Mouse (Mus musculus): ENCODE measurements around the gene Cadm1. TPM values are rescaled to one million over a fixed set of nuclear protein-coding genes. Genes with fewer than 3 reads are reported as not detected.

Cadm1 gene
- polyA plus RNA-seq, 1 experiment from 2014 or later, result 105 TPM

DNA sequence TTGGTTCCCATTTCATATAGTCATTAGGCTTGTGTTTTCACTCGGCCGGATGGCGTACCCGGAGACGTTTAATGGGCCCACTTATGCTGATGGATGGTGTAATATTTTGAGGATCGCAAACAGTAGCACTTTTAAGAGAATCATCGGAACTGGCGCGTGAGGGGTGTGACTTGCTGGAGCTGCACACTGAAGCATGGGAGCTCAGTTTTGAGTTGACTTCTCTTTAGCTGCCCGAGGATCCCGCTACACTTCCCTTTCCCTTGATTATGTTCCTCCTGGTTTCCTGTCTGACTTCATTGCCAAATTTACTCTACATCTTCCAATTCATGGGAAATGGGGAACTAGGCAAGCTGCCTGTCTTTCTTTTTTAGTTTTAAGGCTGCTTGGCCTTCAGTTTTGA lies 121.5 kb downstream of the Cadm1 start:
- ATAC-seq (replicated peaks; ENCODE audit: low FRiP score) (no peak), DNase-seq (ENCODE audit: low spot score) (no peak)
- WGBS, result 96% methylated on average over 11 of the region's 11 CpGs
- Histone ChIP-seq H3K4me3 (ENCODE audit: low read depth, low read length) (no peak overlapping the region), H3K27ac (ENCODE audit: low read depth, low read length) (no peak overlapping the region), H3K27me3 (ENCODE audit: control insufficient read depth, insufficient read depth, low read length) (no peaks in the 10 kb centered on the region), H3K36me3 (ENCODE audit: control insufficient read depth, insufficient read depth, low read length) (no peaks in the 10 kb centered on the region), H3K9ac (ENCODE audit: low read length) (no peak overlapping the region), H3K9me3 (ENCODE audit: control insufficient read depth, low read length) (no peaks in the 10 kb centered on the region), H3K4me1 (replicated peaks; ENCODE audit: control insufficient read depth, insufficient read depth, low read length) (no peaks in the 10 kb centered on the region), H3K4me2 (ENCODE audit: low read depth, low read length, severe bottlenecking) (no peak overlapping the region)

DNA sequence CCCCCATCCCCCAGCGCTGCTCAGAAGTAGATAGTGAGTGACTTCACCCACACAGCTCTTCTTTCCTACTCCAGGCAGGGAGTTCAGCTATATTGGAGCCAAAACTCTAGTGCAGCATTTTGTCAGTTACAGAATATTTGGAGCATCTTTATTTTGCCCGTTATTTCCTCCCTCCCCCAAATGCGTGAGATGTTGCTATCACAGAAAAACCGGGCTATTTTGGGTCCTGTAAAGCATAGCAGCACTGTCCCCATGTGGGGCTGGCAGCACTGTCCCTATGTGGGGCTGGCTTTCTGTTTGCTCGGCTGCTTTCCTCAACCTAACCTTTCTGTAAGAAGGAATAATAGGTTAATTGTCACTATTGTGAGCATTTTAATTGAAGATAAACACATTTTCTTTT lies 122.2 kb downstream of the Cadm1 start:
- Histone ChIP-seq H3K27ac (ENCODE audit: low read depth, low read length) (no peak overlapping the region), H3K4me1 (replicated peaks; ENCODE audit: control insufficient read depth, insufficient read depth, low read length) (no peaks in the 10 kb centered on the region), H3K9me3 (ENCODE audit: control insufficient read depth, low read length) (no peaks in the 10 kb centered on the region), H3K4me3 (ENCODE audit: low read depth, low read length) (no peak overlapping the region), H3K27me3 (ENCODE audit: control insufficient read depth, insufficient read depth, low read length) (no peaks in the 10 kb centered on the region), H3K4me2 (ENCODE audit: low read depth, low read length, severe bottlenecking) (no peak overlapping the region), H3K36me3 (ENCODE audit: control insufficient read depth, insufficient read depth, low read length) (no peaks in the 10 kb centered on the region), H3K9ac (ENCODE audit: low read length) (no peak overlapping the region)
- DNase-seq (ENCODE audit: low spot score) (no peak), ATAC-seq (replicated peaks; ENCODE audit: low FRiP score) (no peak)
- 89% methylated on average over 5 of the region's 5 CpGs for WGBS

DNA sequence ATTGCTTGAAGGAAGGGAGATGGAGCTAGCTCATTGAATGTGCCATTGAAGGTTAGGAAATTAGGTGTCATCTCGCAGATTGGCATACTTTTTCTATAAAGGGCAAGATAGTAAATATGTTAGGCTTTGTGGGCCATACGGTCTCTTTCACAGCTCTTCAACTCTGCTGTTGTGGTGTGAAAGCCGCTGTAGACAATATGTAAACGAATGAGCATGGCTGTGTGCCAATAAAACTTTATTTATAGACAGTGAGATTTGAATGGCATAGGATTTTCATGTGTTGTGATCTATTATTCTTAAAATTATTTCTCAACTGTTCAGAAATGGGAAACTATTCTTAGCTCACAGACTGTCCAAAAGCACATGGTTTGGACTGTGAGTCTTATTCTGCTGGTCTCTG lies 123.0 kb downstream of the Cadm1 start:
- H3K36me3 ChIP-seq (ENCODE audit: control insufficient read depth, insufficient read depth, low read length), result no peaks in the 10 kb centered on the region
- H3K4me1 ChIP-seq (replicated peaks; ENCODE audit: control insufficient read depth, insufficient read depth, low read length), result no peaks in the 10 kb centered on the region
- no peak overlapping the region for H3K4me3 ChIP-seq (ENCODE audit: low read depth, low read length)
- H3K9me3 ChIP-seq (ENCODE audit: control insufficient read depth, low read length), result no peaks in the 10 kb centered on the region
- whole genome bisulfite sequencing, result 85% methylated on average over 4 of the region's 4 CpGs
- H3K27me3 ChIP-seq (ENCODE audit: control insufficient read depth, insufficient read depth, low read length), result no peaks in the 10 kb centered on the region
- ATAC-seq (replicated peaks; ENCODE audit: low FRiP score) (no peak), DNase-seq (ENCODE audit: low spot score) (no peak)
- H3K27ac ChIP-seq (ENCODE audit: low read depth, low read length), result no peak overlapping the region
- no peak overlapping the region for H3K4me2 ChIP-seq (ENCODE audit: low read depth, low read length, severe bottlenecking)
- H3K9ac ChIP-seq (ENCODE audit: low read length), result no peak overlapping the region

DNA sequence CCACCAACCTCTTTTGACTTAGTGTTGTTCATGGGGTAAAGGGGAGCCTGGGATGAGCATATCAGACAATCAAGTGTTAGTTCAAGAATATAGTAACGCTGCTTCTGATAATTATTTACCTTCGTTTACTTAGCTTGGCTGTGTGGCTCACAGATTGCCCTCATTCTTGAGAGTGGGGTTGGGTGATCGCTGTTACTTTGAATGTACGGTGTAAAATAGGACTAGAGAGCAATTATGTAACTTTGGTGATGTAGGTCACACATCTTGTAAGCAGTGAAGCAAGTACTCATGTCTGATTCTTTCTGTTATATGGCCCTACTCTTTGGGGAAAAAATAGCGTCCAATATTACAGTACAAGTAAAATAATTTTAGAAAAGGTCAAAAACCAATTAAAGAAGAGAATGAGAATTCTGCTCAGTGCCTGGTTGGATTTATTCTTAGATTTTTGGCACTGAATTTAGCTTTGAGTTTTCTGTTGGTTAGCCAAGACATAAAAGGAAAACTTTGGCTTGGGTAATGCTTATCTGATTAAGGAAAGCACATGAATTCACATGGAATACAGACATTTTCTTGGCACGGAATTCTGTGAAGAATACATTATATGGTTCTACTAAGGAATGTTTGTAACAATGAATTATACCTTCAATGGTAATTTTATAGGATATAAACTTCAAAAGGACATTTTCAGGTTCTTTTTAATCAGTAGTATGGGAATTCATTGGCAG lies 129.6 kb downstream of the Cadm1 start:
- no peak overlapping the region for H3K27ac ChIP-seq (ENCODE audit: low read depth, low read length)
- DNase-seq (ENCODE audit: low spot score), result no peak

DNA sequence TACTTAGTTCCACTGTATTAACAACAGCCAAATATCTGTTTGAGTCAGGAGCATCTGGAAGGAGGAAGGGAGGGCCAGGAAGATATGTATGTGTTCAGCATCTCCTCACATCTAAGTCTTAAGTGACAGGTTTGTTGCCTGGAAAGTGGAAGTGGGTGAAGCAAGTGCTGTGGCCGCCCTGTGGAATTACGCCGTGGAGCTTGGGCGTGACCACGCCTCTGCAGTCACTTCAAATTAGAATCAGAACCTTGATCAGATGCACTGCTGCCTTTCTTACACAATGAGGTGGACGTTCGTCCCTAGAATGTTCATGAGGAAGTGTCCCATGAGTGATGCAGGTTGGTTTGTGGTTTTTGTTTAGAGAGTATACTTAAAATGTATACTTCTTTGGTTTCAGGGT lies 131.6 kb downstream of the Cadm1 start:
- Histone ChIP-seq H3K27ac (ENCODE audit: low read depth, low read length) (no peak overlapping the region), H3K9ac (ENCODE audit: low read length) (no peak overlapping the region), H3K4me2 (ENCODE audit: low read depth, low read length, severe bottlenecking) (no peak overlapping the region), H3K27me3 (ENCODE audit: control insufficient read depth, insufficient read depth, low read length) (no peaks in the 10 kb centered on the region), H3K4me1 (replicated peaks; ENCODE audit: control insufficient read depth, insufficient read depth, low read length) (no peaks in the 10 kb centered on the region), H3K4me3 (ENCODE audit: low read depth, low read length) (no peak overlapping the region), H3K9me3 (ENCODE audit: control insufficient read depth, low read length) (no peaks in the 10 kb centered on the region), H3K36me3 (ENCODE audit: control insufficient read depth, insufficient read depth, low read length) (no peaks in the 10 kb centered on the region)
- DNase-seq (ENCODE audit: low spot score) (no peak), ATAC-seq (replicated peaks; ENCODE audit: low FRiP score) (no peak)
- WGBS, result 90% methylated on average over 7 of the region's 7 CpGs

More for the DNA sequence above, 129.6 kb downstream of the Cadm1 start:
- no peaks in the 10 kb centered on the region for H3K36me3 ChIP-seq (ENCODE audit: control insufficient read depth, insufficient read depth, low read length)
- no peaks in the 10 kb centered on the region for H3K27me3 ChIP-seq (ENCODE audit: control insufficient read depth, insufficient read depth, low read length)
- H3K4me2 ChIP-seq (ENCODE audit: low read depth, low read length, severe bottlenecking), result no peak overlapping the region
- no peaks in the 10 kb centered on the region for H3K4me1 ChIP-seq (replicated peaks; ENCODE audit: control insufficient read depth, insufficient read depth, low read length)
- 93% methylated on average over 6 of the region's 6 CpGs for WGBS
- H3K9ac ChIP-seq (ENCODE audit: low read length), result no peak overlapping the region
- no peak overlapping the region for H3K4me3 ChIP-seq (ENCODE audit: low read depth, low read length)
- ATAC-seq (replicated peaks; ENCODE audit: low FRiP score), result no peak
- H3K9me3 ChIP-seq (ENCODE audit: control insufficient read depth, low read length), result no peaks in the 10 kb centered on the region

DNA sequence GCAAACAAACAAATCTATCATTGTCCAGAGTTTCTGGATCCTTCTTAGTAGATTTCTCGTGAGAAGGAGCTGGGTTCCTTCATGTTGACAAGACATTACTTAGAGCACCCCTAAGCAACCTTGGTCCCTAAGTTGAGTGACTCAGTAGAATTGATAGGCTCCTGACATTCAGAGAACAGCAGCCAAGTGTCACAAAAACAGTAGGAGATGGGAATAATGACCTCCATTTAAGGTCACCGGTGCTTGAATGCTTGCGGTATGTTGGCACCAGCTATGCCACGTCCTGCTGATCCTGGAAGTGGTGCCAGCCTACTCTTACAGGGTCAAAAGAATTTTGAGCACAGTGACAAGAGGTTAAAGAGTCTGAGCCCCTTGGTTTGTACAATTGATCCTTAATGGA lies 139.2 kb downstream of the Cadm1 start:
- ATAC-seq (replicated peaks; ENCODE audit: low FRiP score), result no peak
- Histone ChIP-seq H3K4me3 (ENCODE audit: low read depth, low read length) (no peak overlapping the region), H3K27ac (ENCODE audit: low read depth, low read length) (no peak overlapping the region), H3K9ac (ENCODE audit: low read length) (no peak overlapping the region), H3K9me3 (ENCODE audit: control insufficient read depth, low read length) (no peaks in the 10 kb centered on the region), H3K27me3 (ENCODE audit: control insufficient read depth, insufficient read depth, low read length) (no peaks in the 10 kb centered on the region), H3K36me3 (ENCODE audit: control insufficient read depth, insufficient read depth, low read length) (no peaks in the 10 kb centered on the region), H3K4me1 (replicated peaks; ENCODE audit: control insufficient read depth, insufficient read depth, low read length) (0 out of 2 replicates have a peak, but pooled peaks cover 2% of the 10 kb centered on the region), H3K4me2 (ENCODE audit: low read depth, low read length, severe bottlenecking) (no peak overlapping the region)
- no peak for DNase-seq (ENCODE audit: low spot score)
- 75% methylated on average over 4 of the region's 4 CpGs for WGBS

DNA sequence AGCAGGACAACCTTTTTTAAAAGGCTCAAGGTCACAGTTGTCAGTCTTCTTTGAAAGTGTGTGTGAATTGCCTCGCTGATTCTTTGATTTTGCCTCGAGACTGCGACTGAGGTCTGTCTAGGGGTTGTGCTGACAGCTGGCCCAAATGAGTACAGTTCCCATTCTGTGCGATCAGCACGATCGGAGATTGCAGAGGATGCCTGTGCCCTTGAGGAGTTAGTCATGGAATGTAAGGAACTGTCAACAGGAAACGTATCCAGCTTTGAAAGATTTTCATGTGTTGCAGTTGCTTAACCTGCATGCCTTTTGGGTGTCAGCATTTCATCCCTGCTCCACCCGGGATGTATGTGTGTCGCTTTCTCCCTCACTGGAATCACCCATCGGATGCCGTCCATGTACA lies 141.6 kb downstream of the Cadm1 start:
- no peak overlapping the region for H3K4me2 ChIP-seq (ENCODE audit: low read depth, low read length, severe bottlenecking)

DNA sequence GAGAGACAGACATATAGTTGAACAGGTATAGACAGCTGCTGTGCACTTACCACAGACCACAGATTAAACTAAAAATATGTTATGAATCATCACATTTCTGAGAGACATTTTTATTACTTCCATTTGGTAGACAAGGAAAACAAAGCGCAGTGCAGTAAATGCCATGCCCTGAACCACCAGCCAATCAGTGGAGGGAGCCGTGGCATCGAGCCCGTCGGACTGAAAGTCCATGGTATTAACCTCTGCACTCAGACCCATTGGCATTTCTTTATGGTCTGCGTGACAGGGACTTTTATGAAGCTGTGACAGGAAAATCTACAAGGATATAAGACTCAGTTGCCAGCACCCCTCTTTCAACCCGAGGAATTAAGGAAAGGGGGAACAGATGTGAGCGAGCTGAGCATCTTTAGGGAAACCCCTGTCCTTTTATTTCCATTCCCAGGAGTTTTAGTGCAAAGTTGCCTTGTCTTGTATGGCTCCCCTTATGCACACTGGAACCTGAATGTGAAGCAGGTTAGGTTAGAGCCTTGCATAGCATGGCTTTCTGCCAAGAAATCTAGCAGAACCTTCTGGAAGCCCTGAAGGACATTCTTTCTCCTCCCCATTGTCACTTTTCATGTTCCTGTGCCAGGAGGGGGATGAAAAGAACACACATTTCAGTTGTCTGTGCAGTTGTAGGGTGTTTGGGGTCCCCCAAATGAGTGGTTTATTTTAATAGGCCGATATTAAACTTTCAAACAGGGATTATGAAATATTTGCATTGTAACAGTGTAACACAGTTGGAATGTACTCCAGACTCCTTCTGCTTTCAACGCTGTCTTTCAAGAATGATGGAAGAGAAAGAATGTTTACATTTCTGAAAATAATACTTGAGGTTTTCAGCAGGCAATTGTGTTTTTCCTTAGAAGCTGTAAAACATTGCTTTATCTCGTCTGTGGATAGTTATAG lies 145.1 kb downstream of the Cadm1 start:
- H3K4me2 ChIP-seq (ENCODE audit: low read depth, low read length, severe bottlenecking), result no peak overlapping the region
- H3K4me1 ChIP-seq (replicated peaks; ENCODE audit: control insufficient read depth, insufficient read depth, low read length), result 0 out of 2 replicates have a peak, but pooled peaks cover 2% of the 10 kb centered on the region
- ATAC-seq (replicated peaks; ENCODE audit: low FRiP score) (no peak), DNase-seq (ENCODE audit: low spot score) (no peak)
- H3K4me3 ChIP-seq (ENCODE audit: low read depth, low read length), result no peak overlapping the region
- no peak overlapping the region for H3K27ac ChIP-seq (ENCODE audit: low read depth, low read length)
- H3K9me3 ChIP-seq (ENCODE audit: control insufficient read depth, low read length), result no peaks in the 10 kb centered on the region
- H3K9ac ChIP-seq (ENCODE audit: low read length), result no peak overlapping the region
- no peaks in the 10 kb centered on the region for H3K27me3 ChIP-seq (ENCODE audit: control insufficient read depth, insufficient read depth, low read length)
- 92% methylated on average over 11 of the region's 11 CpGs for WGBS
- no peaks in the 10 kb centered on the region for H3K36me3 ChIP-seq (ENCODE audit: control insufficient read depth, insufficient read depth, low read length)

More for the DNA sequence above, 141.6 kb downstream of the Cadm1 start:
- no peak for DNase-seq (ENCODE audit: low spot score)
- no peaks in the 10 kb centered on the region for H3K36me3 ChIP-seq (ENCODE audit: control insufficient read depth, insufficient read depth, low read length)
- no peak for ATAC-seq (replicated peaks; ENCODE audit: low FRiP score)
- H3K9me3 ChIP-seq (ENCODE audit: control insufficient read depth, low read length), result no peaks in the 10 kb centered on the region
- no peaks in the 10 kb centered on the region for H3K27me3 ChIP-seq (ENCODE audit: control insufficient read depth, insufficient read depth, low read length)
- H3K9ac ChIP-seq (ENCODE audit: low read length), result no peak overlapping the region
- H3K27ac ChIP-seq (ENCODE audit: low read depth, low read length), result no peak overlapping the region
- H3K4me1 ChIP-seq (replicated peaks; ENCODE audit: control insufficient read depth, insufficient read depth, low read length), result 0 out of 2 replicates have a peak, but pooled peaks cover 2% of the 10 kb centered on the region
- H3K4me3 ChIP-seq (ENCODE audit: low read depth, low read length), result no peak overlapping the region
- WGBS, result 71% methylated on average over 11 of the region's 11 CpGs

All from forebrain, embryonic 11.5 days (tissue).